Mouse (Mus musculus) forebrain, embryonic 14.5 days (tissue): ENCODE measurements around the gene Irf2. TPM values are rescaled to one million over a fixed set of nuclear protein-coding genes. Genes with fewer than 3 reads are reported as not detected.

Experiments used
- ATAC-seq: fragments of 200-750 bp; cut with Nextera tagmentation; 2 replicates; pipeline ENCODE4 v1.8.0; 2017; ENCODE audit warnings: mild to moderate bottlenecking, moderate library complexity
- DNase-seq: peaks from one replicate; pipeline ENCODE4 v3.0.0-alpha.2; 2015; ENCODE audit warnings: low spot score
- H3K27ac ChIP-seq: fragments of 300-500 bp; sonication (generic); 2 replicates; pipeline ENCODE4 v1.5.1; 2014; ENCODE audit warnings: low read depth, mild to moderate bottlenecking, control low read depth, low read length, moderate library complexity
- H3K27me3 ChIP-seq: fragments of 300-500 bp; sonication (generic); replicated peaks from 2 replicates; pipeline ENCODE4 v1.6.1; 2014; ENCODE audit warnings: low read length, control low read depth, mixed read lengths; ENCODE audit not compliant: control insufficient read depth, insufficient read depth
- H3K36me3 ChIP-seq: fragments of 300-500 bp; sonication (generic); 2 replicates; pipeline ENCODE4 v1.6.1; 2014; ENCODE audit warnings: low read length, control low read depth; ENCODE audit not compliant: control insufficient read depth, insufficient read depth
- H3K4me1 ChIP-seq: fragments of 300-500 bp; sonication (generic); 2 replicates; pipeline ENCODE4 v1.6.1; 2014; ENCODE audit warnings: antibody characterized with exemption, low read length, control low read depth; ENCODE audit not compliant: control insufficient read depth, insufficient read depth
- H3K4me2 ChIP-seq: fragments of 300-500 bp; sonication (generic); 2 replicates; pipeline ENCODE4 v1.6.1; 2014; ENCODE audit warnings: mild to moderate bottlenecking, control low read depth, low read length
- H3K4me3 ChIP-seq: fragments of 300-500 bp; sonication (generic); 2 replicates; pipeline ENCODE4 v1.5.1; 2014; ENCODE audit warnings: low read depth, low read length, control low read depth
- H3K9ac ChIP-seq: fragments of 300-500 bp; sonication (generic); 2 replicates; pipeline ENCODE4 v1.6.1; 2014; ENCODE audit warnings: mild to moderate bottlenecking, low read length, control low read depth, moderate library complexity
- H3K9me3 ChIP-seq: fragments of 300-500 bp; sonication (generic); replicated peaks from 2 replicates; pipeline ENCODE4 v1.6.1; 2016; ENCODE audit warnings: low read length, control low read depth, mixed read lengths; ENCODE audit not compliant: control insufficient read depth
- WGBS: fragments of 180-500 bp; shearing (Covaris S2); extraction: QIAGEN DNeasy Blood & Tissue Kit; methylation state at CpG from one replicate; pipeline ENCODE4 v1.1.7; 2014; 5-methylcytosine and 5-hydroxymethylcytosine counted together
- polyA plus RNA-seq: library from polyadenylated mRNA; unstranded; fragments of >200 nt; fragmentation: Nextera tagmentation; extraction: Ambion mirVana; gene quantifications from 2 replicates; pipeline ENCODE4 v1.2.1, GENCODE M21; 2014

Gene Irf2
- 6.2 and 8.4 TPM in 2 replicates for polyA plus RNA-seq

DNA sequence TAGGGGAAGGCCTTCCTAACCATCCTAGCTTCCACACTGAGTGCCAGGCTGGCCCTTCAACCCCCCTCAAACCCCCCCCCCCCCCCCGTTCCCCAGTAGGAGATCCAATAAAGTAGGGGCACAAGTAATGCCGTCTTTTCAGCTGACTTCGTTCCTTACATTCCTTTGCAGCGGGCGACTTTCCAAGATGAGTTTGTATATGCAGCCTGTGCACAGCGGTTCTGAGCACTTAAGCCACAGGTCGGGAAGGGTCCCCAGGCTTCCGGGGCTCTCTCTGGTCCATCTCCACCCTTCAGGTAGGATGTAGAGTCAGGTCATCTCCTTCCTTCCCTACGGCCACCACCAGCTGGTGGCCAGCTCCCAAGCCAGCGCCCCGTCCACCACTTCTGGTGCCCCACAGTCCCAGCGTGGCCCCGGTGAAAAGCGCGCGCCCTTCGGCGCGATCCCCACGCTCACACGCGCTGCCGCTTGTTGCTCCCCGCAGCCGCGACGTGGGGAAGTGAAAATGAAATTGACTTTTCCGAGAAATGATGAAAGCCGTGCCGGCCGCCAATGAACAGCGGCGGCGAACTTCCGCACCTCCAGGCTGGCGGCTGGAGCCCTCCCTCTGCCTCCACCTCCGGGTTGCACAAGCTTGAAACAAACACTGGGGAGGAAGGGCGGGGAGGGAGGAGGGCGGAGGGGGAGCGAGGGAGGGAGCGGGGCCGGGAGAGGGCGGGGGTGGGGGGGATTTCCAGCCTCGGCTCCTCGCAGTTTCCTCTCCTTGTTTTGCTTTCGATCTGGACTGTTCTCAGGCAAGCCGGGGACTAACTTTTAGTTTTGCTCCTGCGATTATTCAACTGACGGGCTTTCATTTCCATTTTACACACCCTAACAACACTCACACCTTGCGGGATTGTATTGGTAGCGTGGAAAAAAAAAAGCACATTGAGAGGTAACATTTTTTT, at the start of gene Irf2:
Irf2 (plus strand) TSS at position 730 of the 947 bp plus-strand sequence.
- Histone ChIP-seq H3K9me3 (peaks cover 4% of the 10 kb centered on the region; the same call in 1 of the 2 replicates), H3K4me1 (peaks cover 5% of the 10 kb centered on the region; the same call in 1 of the 2 replicates), H3K9ac (peak within 1 kb of the TSS; percentile 97), H3K4me3 (peak within 1 kb of the TSS; percentile 91), H3K27ac (peak within 1 kb of the TSS; percentile 74), H3K36me3 (no peaks in the 10 kb centered on the region), H3K4me2 (peak within 1 kb of the TSS; percentile 83), H3K27me3 (no peaks in the 10 kb centered on the region)
- 1% methylated on average over 50 of the region's 51 CpGs for WGBS
- peak; percentile 84 for DNase-seq
- ATAC-seq = peak; percentile 70

DNA sequence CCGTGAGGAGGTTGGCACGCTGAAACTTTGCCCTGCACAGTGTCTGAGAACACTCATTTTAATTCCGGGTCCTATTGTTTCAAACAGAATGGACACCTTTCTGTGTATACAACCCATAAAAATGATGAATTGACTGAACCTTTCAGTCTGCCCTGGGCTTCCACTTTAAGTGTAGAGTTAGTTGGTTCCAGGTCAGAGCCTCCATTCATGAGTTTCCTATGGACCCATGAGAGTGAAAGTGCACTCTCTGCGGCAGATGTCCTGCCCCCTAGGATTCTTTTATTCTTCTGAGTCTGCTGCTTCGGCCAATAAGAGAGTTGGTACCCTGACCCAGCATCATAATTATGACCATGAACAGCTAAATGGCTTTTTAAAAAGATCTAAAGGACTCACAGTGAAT, 49.4 kb upstream of the Irf2 start:
- no peak for DNase-seq
- H3K9ac ChIP-seq = no peak overlapping the region
- WGBS = 13% methylated on average over 5 of the region's 5 CpGs
- H3K9me3 ChIP-seq = no peaks in the 10 kb centered on the region
- H3K27ac ChIP-seq = no peak overlapping the region
- ATAC-seq = no peak
- no peak overlapping the region for H3K4me3 ChIP-seq
- H3K36me3 ChIP-seq = no peaks in the 10 kb centered on the region
- no peaks in the 10 kb centered on the region for H3K4me1 ChIP-seq
- no peaks in the 10 kb centered on the region for H3K27me3 ChIP-seq
- H3K4me2 ChIP-seq = no peak overlapping the region

DNA sequence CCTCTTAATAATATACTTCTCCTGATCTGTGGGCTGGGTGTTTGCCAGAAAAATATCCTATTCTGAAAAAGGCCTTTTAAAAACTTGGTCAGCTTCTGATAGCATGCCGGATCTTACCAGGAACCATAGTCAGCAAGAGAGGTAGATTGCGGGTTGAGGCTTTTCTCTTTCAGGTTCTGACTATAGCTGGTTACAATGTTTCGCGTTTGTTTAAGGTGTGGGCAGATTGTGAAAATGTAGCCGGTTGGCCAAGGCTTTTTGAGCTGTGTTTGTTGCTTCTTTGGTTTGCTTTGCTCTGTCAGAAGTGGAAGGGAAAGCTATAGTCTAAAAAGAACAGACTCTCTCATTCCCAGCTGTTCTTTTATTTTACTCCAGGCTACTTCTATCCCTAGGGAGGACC, 49.0 kb upstream of the Irf2 start:
- ATAC-seq (no peak), DNase-seq (no peak)
- Histone ChIP-seq H3K36me3 (no peaks in the 10 kb centered on the region), H3K9ac (no peak overlapping the region), H3K27ac (no peak overlapping the region), H3K4me2 (no peak overlapping the region), H3K4me3 (no peak overlapping the region), H3K4me1 (no peaks in the 10 kb centered on the region), H3K27me3 (no peaks in the 10 kb centered on the region), H3K9me3 (no peaks in the 10 kb centered on the region)
- WGBS = 81% methylated on average over 5 of the region's 5 CpGs

DNA sequence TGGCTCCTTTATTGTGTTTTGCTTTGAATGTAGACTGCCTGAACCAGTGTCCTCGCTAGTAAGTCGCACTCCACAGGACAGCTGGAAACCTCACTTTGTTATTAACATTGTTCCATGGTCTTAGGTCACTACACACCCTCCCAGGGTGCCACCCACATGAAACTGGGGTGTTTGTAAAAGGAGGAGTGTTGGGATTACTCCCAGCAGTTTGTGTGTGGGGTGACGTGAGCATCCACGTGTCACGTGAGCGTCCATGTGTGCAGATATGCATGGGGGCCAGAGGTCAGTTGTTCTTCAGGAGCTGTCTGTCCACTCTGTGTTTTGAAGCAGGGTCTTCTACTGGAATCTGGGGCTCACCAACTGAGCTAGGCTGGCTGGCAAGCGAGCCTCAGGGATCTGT, 48.2 kb upstream of the Irf2 start:
- DNase-seq (no peak), ATAC-seq (no peak)
- no peak overlapping the region for H3K4me2 ChIP-seq
- no peaks in the 10 kb centered on the region for H3K4me1 ChIP-seq
- no peaks in the 10 kb centered on the region for H3K9me3 ChIP-seq
- no peaks in the 10 kb centered on the region for H3K27me3 ChIP-seq
- H3K27ac ChIP-seq = no peak overlapping the region
- H3K9ac ChIP-seq = no peak overlapping the region
- H3K36me3 ChIP-seq = no peaks in the 10 kb centered on the region
- WGBS = 74% methylated on average over 7 of the region's 7 CpGs
- no peak overlapping the region for H3K4me3 ChIP-seq

DNA sequence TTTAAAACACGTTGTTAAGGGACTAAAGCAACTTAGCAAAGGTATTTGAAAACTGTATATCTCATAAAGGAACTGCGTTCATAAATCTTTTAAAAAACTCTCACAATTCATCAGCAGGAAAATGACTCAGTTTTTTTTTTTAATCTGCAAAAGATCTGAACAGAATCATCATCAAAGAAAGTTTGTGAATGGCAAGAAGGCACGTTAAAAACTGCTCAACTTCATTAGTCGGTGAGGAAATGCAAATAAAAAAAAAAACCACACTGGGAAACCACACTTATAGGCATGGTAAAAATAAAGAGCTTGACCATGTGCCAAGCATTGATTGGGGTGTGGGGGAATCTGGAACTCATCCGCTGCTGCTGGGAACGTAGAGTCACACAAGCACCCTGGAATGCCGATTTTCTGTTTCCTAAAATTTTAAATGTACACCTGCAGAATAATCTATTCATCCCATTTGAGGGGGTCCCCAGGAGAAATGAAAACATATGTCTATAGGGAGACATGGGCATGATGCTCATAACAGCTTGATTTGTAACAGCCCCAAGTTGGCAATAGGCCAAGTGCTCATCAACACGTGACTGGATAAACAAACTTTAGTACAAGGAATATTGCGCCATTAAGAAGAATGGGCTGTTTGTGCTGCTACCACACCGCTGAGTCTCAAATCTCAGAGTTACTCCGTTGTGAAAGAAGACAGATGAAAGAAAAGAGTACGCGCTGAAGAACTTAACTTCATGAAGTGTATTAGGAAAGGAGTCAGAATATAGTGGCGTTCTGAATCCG, 43.1 kb upstream of the Irf2 start:
- H3K4me2 ChIP-seq = peak overlapping the region; percentile 24; the same call in 1 of the 2 replicates
- 33% methylated on average over 15 of the region's 15 CpGs for WGBS
- no peak overlapping the region for H3K9ac ChIP-seq
- no peak overlapping the region for H3K27ac ChIP-seq
- no peaks in the 10 kb centered on the region for H3K36me3 ChIP-seq
- H3K4me1 ChIP-seq = no peaks in the 10 kb centered on the region; the same call in 1 of the 2 replicates
- H3K27me3 ChIP-seq = no peaks in the 10 kb centered on the region
- ATAC-seq (peak; percentile 58; the same call in 1 of the 2 replicates), DNase-seq (peak; percentile 70)
- no peaks in the 10 kb centered on the region for H3K9me3 ChIP-seq
- no peak overlapping the region for H3K4me3 ChIP-seq

DNA sequence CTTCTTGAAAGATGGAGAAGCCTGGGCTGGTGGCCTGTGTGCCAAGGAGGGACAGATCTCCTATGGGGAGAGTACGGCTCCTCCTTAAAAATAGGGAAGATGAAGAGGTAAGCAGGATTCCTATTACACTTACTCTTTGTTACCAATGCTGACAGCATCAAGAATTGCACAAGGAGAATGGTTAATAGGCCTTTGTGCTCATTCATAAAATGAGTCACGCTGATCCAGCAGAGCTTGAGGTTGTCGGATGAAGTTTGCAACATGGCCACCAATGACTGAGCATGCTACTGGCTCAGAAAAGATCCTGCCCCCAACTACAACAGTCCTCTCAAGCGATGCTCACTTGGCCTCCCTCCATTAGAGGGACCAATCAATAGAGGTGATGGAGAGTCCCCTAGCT, 42.0 kb upstream of the Irf2 start:
- DNase-seq = no peak
- 67% methylated on average over 4 of the region's 4 CpGs for WGBS
- Histone ChIP-seq H3K9me3 (no peaks in the 10 kb centered on the region), H3K4me1 (no peaks in the 10 kb centered on the region; the same call in 1 of the 2 replicates), H3K27ac (no peak overlapping the region), H3K4me3 (no peak overlapping the region), H3K27me3 (no peaks in the 10 kb centered on the region), H3K4me2 (no peak overlapping the region), H3K36me3 (no peaks in the 10 kb centered on the region), H3K9ac (no peak overlapping the region)
- no peak for ATAC-seq

DNA sequence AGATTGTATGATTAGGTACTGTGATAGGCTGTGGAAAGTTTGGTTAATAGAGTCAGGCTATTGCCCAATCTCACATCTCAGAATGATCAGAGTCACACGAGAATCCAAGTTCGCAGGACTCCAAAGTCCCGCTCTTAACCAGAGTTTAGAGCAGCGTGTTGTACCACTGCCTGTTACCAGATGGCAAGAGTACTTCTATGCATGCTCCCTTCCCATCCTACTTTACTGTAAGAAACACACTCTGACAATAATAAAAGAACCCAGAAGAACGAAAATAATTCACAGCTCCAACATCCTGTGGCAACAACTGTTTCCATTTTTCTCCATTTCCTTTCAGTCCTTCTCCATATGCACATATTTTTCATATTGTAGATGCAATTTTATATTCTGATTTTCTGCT, 41.4 kb upstream of the Irf2 start:
- Histone ChIP-seq H3K27me3 (no peaks in the 10 kb centered on the region), H3K4me1 (no peaks in the 10 kb centered on the region; the same call in 1 of the 2 replicates), H3K36me3 (no peaks in the 10 kb centered on the region), H3K9ac (no peak overlapping the region), H3K9me3 (no peaks in the 10 kb centered on the region), H3K27ac (no peak overlapping the region), H3K4me2 (no peak overlapping the region), H3K4me3 (no peak overlapping the region)
- WGBS = 93% methylated on average over 5 of the region's 5 CpGs
- no peak for ATAC-seq
- DNase-seq = no peak

DNA sequence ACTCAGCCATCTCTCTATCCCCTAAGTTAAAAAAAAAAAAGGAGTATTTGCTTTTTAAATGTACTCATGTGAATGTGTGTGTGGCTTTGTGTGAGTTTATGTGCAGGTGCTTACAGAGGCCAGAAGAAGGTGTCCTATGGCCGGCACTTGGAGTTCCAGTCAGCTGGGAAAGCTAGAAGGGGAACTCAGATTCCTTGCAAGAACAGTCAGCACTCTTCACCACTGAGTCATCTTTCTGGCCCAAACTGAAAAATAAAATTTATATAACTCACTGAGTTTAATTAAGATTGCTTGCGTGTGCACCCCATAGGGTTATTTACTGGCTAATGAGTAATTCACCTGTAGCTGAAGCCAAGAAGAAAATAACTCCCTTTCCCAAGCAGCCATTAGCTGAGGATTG, 34.4 kb upstream of the Irf2 start:
- Histone ChIP-seq H3K9me3 (no peaks in the 10 kb centered on the region), H3K4me3 (no peak overlapping the region), H3K9ac (no peak overlapping the region), H3K4me1 (no peaks in the 10 kb centered on the region), H3K4me2 (no peak overlapping the region), H3K36me3 (no peaks in the 10 kb centered on the region), H3K27me3 (no peaks in the 10 kb centered on the region), H3K27ac (no peak overlapping the region)
- 88% methylated on average over 2 of the region's 2 CpGs for WGBS
- ATAC-seq = no peak
- no peak for DNase-seq
